Mouse (Mus musculus): ENCODE results near the gene Vmn2r43.
"Not testable (repeated sequence)": the region's sequence is repeated elsewhere in the genome, so short reads cannot be mapped to it uniquely, and the experiment has no call there.

Gene Vmn2r43

GRCm38 (mm10) chr7:8260499-8260898, at the start of gene Vmn2r43:
Gene Vmn2r43, minus strand, starts transcription at chr7:8260599.
- DNase-seq (ENCODE audit: low spot score in 2 of 2) = not testable (repeated sequence)

GRCm38 (mm10) chr7:8200220-8200619, 60.2 kb downstream of the Vmn2r43 start, which contains the start of gene Vmn2r42:
Gene Vmn2r42, minus strand, starts transcription at chr7:8200320.
- DNase-seq (ENCODE audit: low spot score in 2 of 2) = not testable (repeated sequence)

All from frontal cortex, postnatal 25 days (tissue).